Mouse (Mus musculus) embryonic facial prominence, embryonic 13.5 days (tissue): Measurements from ENCODE around the gene Tspan15. TPM values are rescaled to one million over a fixed set of nuclear protein-coding genes. Genes with fewer than 3 reads are reported as not detected.

Experiments used
- ATAC-seq: fragments of 200-750 bp; cut with Nextera tagmentation; 2 replicates; pipeline ENCODE4 v1.8.0; 2017; ENCODE audit warnings: low read depth; ENCODE audit not compliant: insufficient number of reproducible peaks, insufficient read depth, low FRiP score, low TSS enrichment
- H3K27ac ChIP-seq: fragments of 300-500 bp; sonication (generic); 2 replicates; pipeline ENCODE4 v1.5.1; 2015; ENCODE audit warnings: moderate library complexity, mild to moderate bottlenecking, inconsistent platforms
- H3K27me3 ChIP-seq: fragments of 300-500 bp; sonication (generic); 2 replicates; pipeline ENCODE4 v1.6.1; 2015; ENCODE audit warnings: mild to moderate bottlenecking, inconsistent platforms
- H3K36me3 ChIP-seq: fragments of 300-500 bp; sonication (generic); 2 replicates; pipeline ENCODE4 v1.6.1; 2015; ENCODE audit warnings: mild to moderate bottlenecking, inconsistent platforms
- H3K4me1 ChIP-seq: fragments of 300-500 bp; sonication (generic); 2 replicates; pipeline ENCODE4 v1.6.1; 2015; ENCODE audit warnings: inconsistent platforms
- H3K4me2 ChIP-seq: fragments of 300-500 bp; sonication (generic); 2 replicates; pipeline ENCODE4 v1.6.1; 2015; ENCODE audit warnings: moderate library complexity, mild to moderate bottlenecking, inconsistent platforms
- H3K4me3 ChIP-seq: fragments of 300-500 bp; sonication (generic); 2 replicates; pipeline ENCODE4 v1.5.1; 2015; ENCODE audit warnings: mild to moderate bottlenecking, inconsistent platforms
- H3K9ac ChIP-seq: fragments of 300-500 bp; sonication (generic); 2 replicates; pipeline ENCODE4 v1.6.1; 2015; ENCODE audit warnings: mild to moderate bottlenecking, inconsistent platforms
- H3K9me3 ChIP-seq: fragments of 300-500 bp; sonication (generic); 2 replicates; pipeline ENCODE4 v1.6.1; 2016; ENCODE audit warnings: inconsistent platforms
- WGBS: fragments of 180-500 bp; shearing (Covaris S2); methylation state at CpG from one replicate; pipeline ENCODE4 v1.1.7; 2015; ENCODE audit warnings: mixed read lengths; 5-methylcytosine and 5-hydroxymethylcytosine counted together
- microRNA-seq: library from miRNA; unstranded; fragments of <30 nt; microRNA quantifications from one replicate; pipeline ENCODE4, GENCODE M21; 2016
- polyA plus RNA-seq: library from polyadenylated mRNA; unstranded; fragments of >200 nt; fragmentation: Nextera tagmentation; extraction: Ambion mirVana; gene quantifications from 2 replicates; pipeline ENCODE4 v1.2.1, GENCODE M21; 2015

Gene Tspan15
- polyA plus RNA-seq, 1 experiment from 2014 or later: 11.3 TPM

- Histone ChIP-seq H3K4me3 (no peak overlapping the region), H3K36me3 (no peaks in the 10 kb centered on the region), H3K9ac (no peak overlapping the region), H3K27me3 (peaks cover 22% of the 10 kb centered on the region), H3K9me3 (no peaks in the 10 kb centered on the region), H3K4me1 (no peaks in the 10 kb centered on the region), H3K27ac (no peak overlapping the region), H3K4me2 (no peak overlapping the region)
- WGBS: 77% methylated on average over 5 of the region's 5 CpGs
- no peak for ATAC-seq
These were observed 85.1 kb downstream of the Tspan15 start for GRCm38 (mm10) chr10:62145957-62146356.

GRCm38 (mm10) chr10:62143820-62144219 lies 87.2 kb downstream of the Tspan15 start, which contains the start of gene Fam241b:
Gene Fam241b, minus strand, starts transcription at chr10:62143920.
- Histone ChIP-seq H3K4me3 (no peak within 1 kb of the TSS), H3K4me2 (no peak within 1 kb of the TSS), H3K9me3 (no peaks in the 10 kb centered on the region), H3K9ac (no peak within 1 kb of the TSS), H3K27ac (no peak within 1 kb of the TSS), H3K4me1 (no peaks in the 10 kb centered on the region), H3K27me3 (peaks cover 32% of the 10 kb centered on the region), H3K36me3 (no peaks in the 10 kb centered on the region)
- WGBS: 60% methylated on average over 8 of the region's 8 CpGs
- no peak for ATAC-seq

- Histone ChIP-seq H3K27me3 (peaks cover 80% of the 10 kb centered on the region), H3K36me3 (no peaks in the 10 kb centered on the region), H3K9me3 (no peaks in the 10 kb centered on the region), H3K4me3 (no peak overlapping the region), H3K4me2 (no peak overlapping the region), H3K9ac (no peak overlapping the region), H3K27ac (no peak overlapping the region), H3K4me1 (peaks cover 9% of the 10 kb centered on the region)
- ATAC-seq: no peak
- 18% methylated on average over 3 of the region's 3 CpGs for WGBS
These were observed 93.0 kb downstream of the Tspan15 start for GRCm38 (mm10) chr10:62138040-62138439.

GRCm38 (mm10) chr10:62137150-62137549 lies 93.9 kb downstream of the Tspan15 start:
- H3K27me3 ChIP-seq: peaks cover 89% of the 10 kb centered on the region
- H3K4me1 ChIP-seq: peaks cover 18% of the 10 kb centered on the region
- H3K9me3 ChIP-seq: no peaks in the 10 kb centered on the region
- no peak overlapping the region for H3K27ac ChIP-seq
- no peak for ATAC-seq
- no peak overlapping the region for H3K4me3 ChIP-seq
- 7% methylated on average over 4 of the region's 4 CpGs for WGBS
- H3K36me3 ChIP-seq: no peaks in the 10 kb centered on the region
- H3K9ac ChIP-seq: no peak overlapping the region
- no peak overlapping the region for H3K4me2 ChIP-seq

- ATAC-seq: no peak
- no peaks in the 10 kb centered on the region for H3K36me3 ChIP-seq
- 2% methylated on average over 8 of the region's 8 CpGs for WGBS
- H3K4me1 ChIP-seq: peaks cover 18% of the 10 kb centered on the region
- H3K4me2 ChIP-seq: no peak overlapping the region
- H3K27me3 ChIP-seq: peaks cover 93% of the 10 kb centered on the region
- no peak overlapping the region for H3K27ac ChIP-seq
- no peaks in the 10 kb centered on the region for H3K9me3 ChIP-seq
- no peak overlapping the region for H3K4me3 ChIP-seq
- no peak overlapping the region for H3K9ac ChIP-seq
These were observed 95.2 kb downstream of the Tspan15 start for GRCm38 (mm10) chr10:62135696-62136470.

Small RNA genes within 50 kb of the gene (microRNA-seq; reads per million reads assigned to microRNA genes)
- 0.92 reads per million for gene Mir7662

Other genes starting within 250 kb of the Tspan15 start
- gene Neurog3, start 98.2 kb downstream of the Tspan15 start, polyA plus RNA-seq: not detected in 2 replicates
- 21.2 and 21.9 TPM in 2 replicates for gene Fam241b, start 87.3 kb downstream of the Tspan15 start, polyA plus RNA-seq
- gene Tacr2, start 21.2 kb upstream of the Tspan15 start, polyA plus RNA-seq: not detected in 2 replicates
- gene Hk1, start 148.7 kb upstream of the Tspan15 start, polyA plus RNA-seq: 32.9 and 38.9 TPM in 2 replicates
- 0.46 and 1.0 TPM in 2 replicates for gene Hkdc1, start 191.2 kb upstream of the Tspan15 start, polyA plus RNA-seq
- 0.60 and 0.73 TPM in 2 replicates for gene 4930507D05Rik, start 218.2 kb upstream of the Tspan15 start, polyA plus RNA-seq
- 25.3 and 26.2 TPM in 2 replicates for gene Supv3l1, start 218.5 kb upstream of the Tspan15 start, polyA plus RNA-seq